In genomic region chr7:83838525-83839224, GRCm38 (mm10) we compare ENCODE assay signal across 19 mouse cellular contexts. TPM values are rescaled to one million over a fixed set of nuclear protein-coding genes. Genes with fewer than 3 reads are reported as not detected.
"Had no signal": no experiment of that assay in that cellular context is flagged by ENCODE, and none has a peak within 500 bp of the region (broad histone marks: within the 10 kb centered on the region; RNA-seq: fewer than 3 reads in every experiment).

No protein-coding gene starts in this region.

- H3K36me3 ChIP-seq: limb, embryonic 12.5 days; liver, embryonic 13.5 days; lung, embryonic 15.5 days; midbrain, embryonic 10.5 days; neural tube, embryonic 13.5 days had no signal

- H3K4me2 ChIP-seq: limb, embryonic 12.5 days; liver, embryonic 13.5 days; lung, embryonic 15.5 days; neural tube, embryonic 13.5 days had no signal

- DNase-seq: kidney, postnatal 10 days; kidney, postnatal 4 days; liver; liver, embryonic 13.5 days; liver, postnatal 0 days; midbrain, embryonic 14.5 days; retina, postnatal 1 day; right cerebral cortex, postnatal 4 days; spleen, adult 18-20 months; thymus, adult 2 months; thymus, postnatal 25 days had no signal

- H3K4me3 ChIP-seq: layer of hippocampus, adult 2 months; limb, embryonic 12.5 days; liver, embryonic 13.5 days; lung, embryonic 15.5 days; midbrain, embryonic 10.5 days; neural tube, embryonic 13.5 days had no signal

- H3K4me1 ChIP-seq: limb, embryonic 12.5 days; neural tube, embryonic 13.5 days had no signal

- H3K9me3 ChIP-seq: limb, embryonic 12.5 days; liver, embryonic 13.5 days; lung, embryonic 15.5 days; midbrain, embryonic 10.5 days; neural tube, embryonic 13.5 days had no signal

- H3K9ac ChIP-seq: limb, embryonic 12.5 days; liver, embryonic 13.5 days; liver, postnatal 0 days; lung, embryonic 15.5 days; neural tube, embryonic 13.5 days had no signal

- ATAC-seq: liver, postnatal 0 days had no signal

- H3K27ac ChIP-seq: layer of hippocampus, adult 2 months; limb, embryonic 12.5 days; liver, embryonic 13.5 days; lung, embryonic 15.5 days; midbrain, embryonic 10.5 days; neural tube, embryonic 13.5 days had no signal

- H3K27me3 ChIP-seq: limb, embryonic 12.5 days; liver, embryonic 13.5 days; lung, embryonic 15.5 days; neural tube, embryonic 13.5 days had no signal

RNA-seq across cellular contexts. Expression of gene Cfap161, which starts 44.0 kb away (rescaled TPM):
- total RNA-seq: megakaryocyte progenitor cell, adult 5-6 weeks had no signal
- polyA plus RNA-seq: kidney, embryonic 14.5 days; liver, embryonic 13.5 days; liver, postnatal 0 days; neural tube, embryonic 13.5 days; urinary bladder, adult 2 months had no signal
